Mouse (Mus musculus) thymus, adult 2 months (tissue): ENCODE measurements around the gene Colq.
A peak's percentile ranks its signal among the peaks of the same experiment; 100 is the strongest.

ENCODE experiments used
- CTCF ChIP-seq: fragments of 200-500 bp; IDR thresholded peaks from 2 replicates; pipeline ENCODE4 v1.5.1; 2012; ENCODE audit warnings: mild to moderate bottlenecking, control low read depth, low read length, moderate library complexity, borderline replicate concordance; ENCODE audit not compliant: control insufficient read depth, poor library complexity, insufficient read depth; ENCODE audit errors: extremely low read depth
- POLR2A ChIP-seq: fragments of 200-500 bp; IDR thresholded peaks from 2 replicates; pipeline ENCODE4 v1.6.1; 2012; ENCODE audit warnings: mild to moderate bottlenecking, low read length, control low read depth, moderate library complexity; ENCODE audit not compliant: control insufficient read depth, poor library complexity, insufficient read depth; ENCODE audit errors: extremely low read depth

- TF ChIP-seq CTCF (peak; percentile 39; the same call in 1 of the 2 replicates), POLR2A (peak; percentile 71; the same call in 1 of the 2 replicates)
These were observed 35.1 kb downstream of the Colq start for GRCm38 (mm10) chr14:31555963-31556434.
